8 mouse cellular contexts compared by ENCODE assay signal in the genomic region with DNA sequence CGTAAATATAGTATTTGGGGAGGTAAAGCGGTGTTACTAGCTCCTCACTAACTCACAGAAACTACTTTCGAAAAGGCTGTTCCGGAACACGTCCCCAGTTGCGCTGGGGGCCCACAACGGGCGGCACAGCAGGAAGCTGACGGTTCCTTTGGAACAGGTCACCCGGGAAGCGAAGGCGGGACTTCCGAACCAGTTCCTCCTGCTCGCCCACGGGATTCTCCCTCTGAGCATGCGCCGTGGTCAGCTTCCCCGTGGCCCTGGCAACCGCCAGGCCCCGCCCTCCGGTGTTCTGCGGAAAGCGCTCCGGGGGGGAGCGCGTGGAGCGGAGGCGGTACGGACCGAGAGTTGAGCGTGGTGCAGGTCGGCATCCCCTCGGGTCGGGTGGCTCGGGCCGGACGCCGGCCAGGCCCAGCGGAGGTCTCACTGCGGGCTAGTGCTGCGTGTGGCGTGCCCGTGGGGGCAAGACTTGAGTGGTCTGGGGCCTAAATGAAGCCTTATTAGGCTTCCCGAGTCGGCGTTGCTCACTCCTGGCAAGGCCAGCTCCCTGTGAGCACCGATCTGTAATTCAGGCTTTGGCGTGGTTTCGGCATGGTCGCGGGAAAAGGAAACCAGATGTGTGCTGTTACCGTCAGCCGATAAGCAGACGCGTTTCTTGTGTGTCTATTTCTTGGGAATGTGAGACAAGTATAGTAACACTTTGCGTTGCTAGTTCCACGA. TPM values are rescaled to one million over a fixed set of nuclear protein-coding genes. Genes with fewer than 3 reads are reported as not detected.
DNase-seq lines count a peak whose midpoint lies in the region; ATAC-seq and TF ChIP-seq lines count a peak whose summit lies in the region.

Gene Fam227b, minus strand, starts transcription at position 150 of the 717 bp plus-strand sequence.
Gene Dtwd1, plus strand, starts transcription at position 287 of the 717 bp plus-strand sequence.

- no peaks in the 10 kb centered on the region for H3K9me3 ChIP-seq in MEL (replicated peaks; ENCODE audit: insufficient read depth, low read length)
- H3K9me3 ChIP-seq in forebrain, postnatal 0 days (ENCODE audit: low read length) = no peaks in the 10 kb centered on the region
- H3K9me3 ChIP-seq in lung, embryonic 15.5 days = no peaks in the 10 kb centered on the region

- peak within 1 kb of the TSS; percentile 52 for H3K4me2 ChIP-seq in forebrain, postnatal 0 days (ENCODE audit: low read depth)
- H3K4me2 ChIP-seq in lung, embryonic 15.5 days = peak within 1 kb of the TSS; percentile 57

- no peak for TF ChIP-seq RAD21 in MEL (IDR thresholded peaks at IDR 0.05; ENCODE audit: low read depth, low read length)

- no peaks in the 10 kb centered on the region; the same call in 1 of the 2 replicates for H3K79me2 ChIP-seq in MEL (ENCODE audit: control insufficient read depth, insufficient read depth, low read length, poor library complexity)

- no peaks in the 10 kb centered on the region; a peak in 1 of 4 replicates for H3K27me3 ChIP-seq in MEL (ENCODE audit: control insufficient read depth in 1 of 2, insufficient read depth in 2 of 2, low read length in 2 of 2)
- H3K27me3 ChIP-seq in cerebellum, adult 2 months (ENCODE audit: control insufficient read depth, insufficient read depth, low read length) = no peaks in the 10 kb centered on the region; the same call in 1 of the 2 replicates
- no peaks in the 10 kb centered on the region for H3K27me3 ChIP-seq in forebrain, postnatal 0 days (ENCODE audit: insufficient read depth, low read length)
- no peaks in the 10 kb centered on the region for H3K27me3 ChIP-seq in lung, embryonic 15.5 days

- peaks cover 0 to 2% of the 10 kb centered on the region in 2 experiments; a peak in 2 of 4 replicates for H3K4me1 ChIP-seq in MEL (ENCODE audit: control insufficient read depth in 1 of 2, insufficient read depth in 2 of 2, low read length in 2 of 2)
- H3K4me1 ChIP-seq in cerebellum, adult 2 months (ENCODE audit: control insufficient read depth, insufficient read depth, low read length) = no peaks in the 10 kb centered on the region
- H3K4me1 ChIP-seq in forebrain, postnatal 0 days (ENCODE audit: insufficient read depth) = peaks cover 5% of the 10 kb centered on the region; the same call in 1 of the 2 replicates
- H3K4me1 ChIP-seq in lung, embryonic 15.5 days = peaks cover 7% of the 10 kb centered on the region

- peak; percentile 87 to 95 for TF ChIP-seq POLR2A in MEL (IDR thresholded peaks at IDR 0.05; ENCODE audit: control insufficient read depth in 1 of 2, insufficient read depth in 1 of 2, low read depth in 1 of 2, low read length in 2 of 2, poor library complexity in 1 of 2)
- peak; percentile 50 for TF ChIP-seq POLR2A in cerebellum, adult 2 months (IDR thresholded peaks at IDR 0.05; ENCODE audit: borderline replicate concordance, insufficient read depth, low read length)

- peaks cover 0 to 3% of the 10 kb centered on the region in 2 experiments; a peak in 2 of 4 replicates for H3K36me3 ChIP-seq in MEL (ENCODE audit: control insufficient read depth in 1 of 2, insufficient read depth in 2 of 2, low read length in 2 of 2)
- no peaks in the 10 kb centered on the region for H3K36me3 ChIP-seq in forebrain, postnatal 0 days (ENCODE audit: insufficient read depth)
- H3K36me3 ChIP-seq in lung, embryonic 15.5 days = peaks cover 5% of the 10 kb centered on the region; the same call in 1 of the 2 replicates

- H3K9ac ChIP-seq in MEL (ENCODE audit: control insufficient read depth, low read depth, low read length, poor library complexity, severe bottlenecking) = peak within 1 kb of the TSS; percentile 89
- peak within 1 kb of the TSS; percentile 80 for H3K9ac ChIP-seq in forebrain, postnatal 0 days
- peak within 1 kb of the TSS; percentile 86 for H3K9ac ChIP-seq in lung, embryonic 15.5 days

- TF ChIP-seq CTCF in MEL (IDR thresholded peaks at IDR 0.05 in 2 of 3, conservative IDR thresholded peaks at IDR 0.05 in 1 of 3; ENCODE audit: control insufficient read depth in 1 of 3, insufficient read depth in 1 of 3, low read depth in 2 of 3, low read length in 3 of 3, poor library complexity in 1 of 3, severe bottlenecking in 1 of 3) = no peak
- TF ChIP-seq CTCF in cerebellum, adult 2 months (IDR thresholded peaks at IDR 0.05; ENCODE audit: borderline replicate concordance, insufficient read depth, low read depth, low read length) = no peak
- no peak for TF ChIP-seq CTCF in forebrain, postnatal 0 days (IDR thresholded peaks at IDR 0.05; ENCODE audit: low read depth)

- peak within 1 kb of the TSS; percentile 86 for H3K27ac ChIP-seq in MEL (ENCODE audit: control insufficient read depth, low read depth, low read length)
- peak within 1 kb of the TSS; percentile 74 for H3K27ac ChIP-seq in cerebellum, adult 2 months (ENCODE audit: insufficient read depth, low read length)
- H3K27ac ChIP-seq in forebrain, postnatal 0 days (ENCODE audit: low read depth, low read length) = peak within 1 kb of the TSS; percentile 82
- peak within 1 kb of the TSS; percentile 97 for H3K27ac ChIP-seq in lung, embryonic 15.5 days

- ATAC-seq in forebrain, postnatal 0 days = peak; percentile 99
- ATAC-seq in lung, embryonic 15.5 days (ENCODE audit: borderline replicate concordance, extremely low read depth, low FRiP score, low TSS enrichment) = peak; percentile 99

- TF ChIP-seq EP300 in MEL (IDR thresholded peaks at IDR 0.05; ENCODE audit: low read depth in 1 of 2, low read length in 2 of 2) = peak in 1 of 2 experiments; percentile 49; a peak in 2 of 4 replicates

- under 1% methylated on average over 57 of the region's 57 CpGs for WGBS in cerebellum, adult 2 months
- under 1% methylated on average over 57 of the region's 57 CpGs for WGBS in forebrain, postnatal 0 days
- under 1% methylated on average over 57 of the region's 57 CpGs for WGBS in lung, embryonic 15.5 days

- H3K4me3 ChIP-seq in MEL (ENCODE audit: control insufficient read depth in 1 of 2, insufficient read depth in 1 of 2, low read depth in 2 of 2, low read length in 2 of 2) = peak within 1 kb of the TSS; percentile 86 to 90
- peak within 1 kb of the TSS; percentile 86 for H3K4me3 ChIP-seq in cerebellum, adult 2 months (replicated peaks; ENCODE audit: insufficient read depth, low read depth, low read length)
- peak within 1 kb of the TSS; percentile 83 for H3K4me3 ChIP-seq in forebrain, postnatal 0 days (ENCODE audit: low read depth, low read length)
- peak within 1 kb of the TSS; percentile 81 for H3K4me3 ChIP-seq in lung, embryonic 15.5 days

- peak; percentile 98 for DNase-seq in MEL (ENCODE audit: low read depth, low spot score)
- peak; percentile 97 to 98 for DNase-seq in cerebellum, adult 2 months
- DNase-seq in forebrain, postnatal 0 days = peak; percentile 99
- DNase-seq in heart, postnatal 4 days = peak; percentile 99
- peak; percentile 97 to 98 for DNase-seq in layer of hippocampus, adult 8-10 months (ENCODE audit: low spot score in 2 of 2)
- peak; percentile 96 for DNase-seq in ovary, adult 18-20 months (ENCODE audit: low spot score)
- peak; percentile 97 for DNase-seq in thymus, postnatal 0 days (ENCODE audit: low spot score)

TF ChIP-seq in MEL, 35 proteins besides CTCF, POLR2A, EP300 and RAD21 (continues in another document):
- TF ChIP-seq POLR2AphosphoS5 (IDR thresholded peaks at IDR 0.05; ENCODE audit: borderline replicate concordance, low read depth, low read length) (0 out of 2 replicates have a peak, but pooled peaks have one; percentile 34), UBTF (IDR thresholded peaks at IDR 0.05; ENCODE audit: borderline replicate concordance, insufficient read depth, low read depth, low read length) (no peak), USF2 (IDR thresholded peaks at IDR 0.05; ENCODE audit: borderline replicate concordance in 1 of 2, insufficient read depth in 1 of 2, low read depth in 1 of 2, low read length in 2 of 2) (no peak), TAL1 (IDR thresholded peaks at IDR 0.05; ENCODE audit: low read length) (peak; percentile 12; the same call in 1 of the 2 replicates), MXI1 (IDR thresholded peaks at IDR 0.05; ENCODE audit: low read depth, low read length) (peak; percentile 96), JUND (IDR thresholded peaks at IDR 0.05; ENCODE audit: low read depth, low read length) (no peak), TCF12 (IDR thresholded peaks at IDR 0.05; ENCODE audit: low read depth, low read length) (peak; percentile 69; the same call in 1 of the 2 replicates), ZC3H11A (IDR thresholded peaks at IDR 0.05; ENCODE audit: low read depth, low read length) (no peak), GATA1 (IDR thresholded peaks at IDR 0.05; ENCODE audit: low read depth, low read length) (peak; percentile 32; the same call in 1 of the 2 replicates), CHD2 (IDR thresholded peaks at IDR 0.05; ENCODE audit: low read length) (no peak), TBP (IDR thresholded peaks at IDR 0.05; ENCODE audit: low read depth, low read length) (peak; percentile 67; the same call in 1 of the 2 replicates), KAT2A (conservative IDR thresholded peaks at IDR 0.05; ENCODE audit: low read depth, low read length) (peak; percentile 60; the same call in 1 of the 2 replicates)

RNA-seq across cellular contexts. Expression of gene Fam227b, which starts in this region (rescaled TPM):
- total RNA-seq in MEL (2012; rRNA removed) = not detected in 2 replicates
- polyA plus RNA-seq in MEL (2012; ENCODE audit: insufficient read depth in 1 of 2, insufficient read length in 2 of 2, low read depth in 1 of 2, low replicate concordance in 2 of 2, missing spikeins in 1 of 2) = not detected
- polyA plus RNA-seq in cerebellum, adult 2 months (2012; rRNA removed) = 0.55 and 0.80 TPM in 2 replicates
- total RNA-seq in forebrain, postnatal 0 days (2014; rRNA removed) = not detected in 2 replicates
- polyA plus RNA-seq in forebrain, postnatal 0 days (2015; fragmentation: Nextera tagmentation; extraction: Ambion mirVana) = not detected in 2 replicates
- total RNA-seq in heart, postnatal 4 days (2021) = not detected
- under 1 TPM in 1 of 4 experiments, not detected in 3; 0.17 TPM for total RNA-seq in layer of hippocampus, adult 8-10 months (2022)
- not detected in 2 replicates for polyA plus RNA-seq in lung, embryonic 15.5 days (2015; fragmentation: Nextera tagmentation; extraction: Ambion mirVana)
- polyA plus RNA-seq in thymus, postnatal 0 days (2015; fragmentation: Nextera tagmentation; extraction: Ambion mirVana) = not detected in 2 replicates

RNA-seq across cellular contexts. Expression of gene Dtwd1, which starts in this region (rescaled TPM):
- total RNA-seq in MEL (2012; rRNA removed) = 15.8 and 17.6 TPM in 2 replicates
- polyA plus RNA-seq in MEL (2012; ENCODE audit: insufficient read depth in 1 of 2, insufficient read length in 2 of 2, low read depth in 1 of 2, low replicate concordance in 2 of 2, missing spikeins in 1 of 2) = 10 to 100 TPM in 1 of 2 experiments, not detected in 1; 17.9 TPM
- 10.5 and 11.3 TPM in 2 replicates for polyA plus RNA-seq in cerebellum, adult 2 months (2012; rRNA removed)
- total RNA-seq in forebrain, postnatal 0 days (2014; rRNA removed) = 9.6 and 12.2 TPM in 2 replicates
- 19.8 and 21.7 TPM in 2 replicates for polyA plus RNA-seq in forebrain, postnatal 0 days (2015; fragmentation: Nextera tagmentation; extraction: Ambion mirVana)
- 1 to 10 TPM; 6.1 to 6.3 TPM for total RNA-seq in heart, postnatal 4 days (2021)
- total RNA-seq in layer of hippocampus, adult 8-10 months (2022) = 10 to 100 TPM; 13.9 to 18.1 (median 14.4) TPM
- 24.1 and 24.6 TPM in 2 replicates for polyA plus RNA-seq in lung, embryonic 15.5 days (2015; fragmentation: Nextera tagmentation; extraction: Ambion mirVana)
- polyA plus RNA-seq in thymus, postnatal 0 days (2015; fragmentation: Nextera tagmentation; extraction: Ambion mirVana) = 23.9 and 25.7 TPM in 2 replicates

Comparison
In these comparisons a context has a peak if more than half of its experiments do, and no peak if none do; other contexts are left out.
1. Peak in every context shown above with its lines: DNase-seq, ATAC-seq, H3K4me3 ChIP-seq and H3K27ac ChIP-seq.